Mouse (Mus musculus) embryonic fibroblast, embryonic 13.5 days (primary cell): ENCODE measurements around the gene Tmsb15a. TPM values are rescaled to one million over a fixed set of nuclear protein-coding genes. Genes with fewer than 3 reads are reported as not detected.

Experiments
- H3K27ac ChIP-seq: 2 replicates; pipeline ENCODE4 v1.5.1; 2012; ENCODE audit warnings: low read length, control low read depth, inconsistent platforms; ENCODE audit not compliant: insufficient read depth
- H3K4me1 ChIP-seq: 2 replicates; pipeline ENCODE4 v1.6.1; 2011; ENCODE audit warnings: low read length; ENCODE audit not compliant: control insufficient read depth, insufficient read depth
- H3K4me3 ChIP-seq: 2 replicates; pipeline ENCODE4 v1.5.1; 2011; ENCODE audit warnings: mild to moderate bottlenecking, control low read depth, low read length; ENCODE audit not compliant: insufficient read depth
- CTCF ChIP-seq: IDR thresholded peaks from 2 replicates; pipeline ENCODE4 v1.5.1; 2011; ENCODE audit warnings: mild to moderate bottlenecking, control low read depth, low read length, moderate library complexity, borderline replicate concordance; ENCODE audit not compliant: insufficient read depth
- POLR2A ChIP-seq: IDR thresholded peaks from 2 replicates; pipeline ENCODE4 v1.6.1; 2011; ENCODE audit warnings: low read depth, mild to moderate bottlenecking, control low read depth, low read length, moderate library complexity
- polyA plus RNA-seq: library from polyadenylated mRNA; stranded (reverse); fragments of >200 nt; gene quantifications from 2 replicates; pipeline ENCODE4 v1.2.4, GENCODE M21; 2011; ENCODE audit warnings: low read depth; ENCODE audit not compliant: missing spikeins, insufficient read length

The Tmsb15a gene
- polyA plus RNA-seq, 1 experiment, result not detected

DNA sequence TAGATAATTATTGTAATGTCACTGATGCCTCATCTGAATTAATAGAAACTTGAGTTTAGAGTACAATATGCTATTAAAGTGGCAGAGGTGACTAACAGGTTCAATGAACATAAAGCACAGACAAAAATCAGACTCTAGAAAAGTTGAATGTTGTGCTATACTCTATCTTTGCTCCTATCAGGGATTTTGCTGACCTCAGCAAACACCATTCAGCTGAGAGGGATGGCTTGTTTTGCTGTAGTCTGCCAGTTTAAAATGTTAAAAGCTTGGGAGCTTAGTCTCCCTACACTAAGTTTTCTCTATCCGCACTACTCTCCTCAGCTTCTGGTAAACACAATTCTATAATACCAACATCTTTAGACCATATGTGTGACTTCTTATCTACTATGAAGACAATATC, 21.9 kb downstream of the Tmsb15a start:
- no peak for TF ChIP-seq POLR2A
- TF ChIP-seq CTCF, result no peak
- no peaks in the 10 kb centered on the region for H3K4me1 ChIP-seq
- no peak overlapping the region for H3K4me3 ChIP-seq
- no peak overlapping the region for H3K27ac ChIP-seq

DNA sequence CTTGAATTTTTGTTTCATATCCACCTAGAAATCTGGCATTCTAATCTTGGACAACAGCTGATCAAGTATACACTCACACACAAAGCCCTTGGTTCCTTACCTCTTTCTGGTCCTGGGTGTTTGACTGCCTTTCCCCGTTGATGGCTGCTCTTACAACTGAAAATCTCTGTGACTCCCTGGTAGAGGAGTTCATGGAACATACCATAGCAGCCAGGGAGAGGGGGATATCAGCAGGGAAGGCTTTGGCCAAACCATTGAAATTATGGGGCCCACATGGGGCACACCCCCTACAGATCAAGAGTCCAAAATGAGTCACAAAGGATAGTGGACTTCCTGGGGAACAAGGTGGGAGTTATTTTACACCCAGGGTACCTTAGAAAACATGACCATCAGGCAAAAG, 31.4 kb downstream of the Tmsb15a start, which contains the start of gene Tcp11x2:
TSS of gene Tcp11x2 (minus strand) at position 158 of the 400 bp plus-strand sequence.
- H3K27ac ChIP-seq, result no peak within 1 kb of the TSS
- no peak for TF ChIP-seq CTCF
- no peak for TF ChIP-seq POLR2A
- H3K4me1 ChIP-seq, result no peaks in the 10 kb centered on the region
- H3K4me3 ChIP-seq, result no peak within 1 kb of the TSS

DNA sequence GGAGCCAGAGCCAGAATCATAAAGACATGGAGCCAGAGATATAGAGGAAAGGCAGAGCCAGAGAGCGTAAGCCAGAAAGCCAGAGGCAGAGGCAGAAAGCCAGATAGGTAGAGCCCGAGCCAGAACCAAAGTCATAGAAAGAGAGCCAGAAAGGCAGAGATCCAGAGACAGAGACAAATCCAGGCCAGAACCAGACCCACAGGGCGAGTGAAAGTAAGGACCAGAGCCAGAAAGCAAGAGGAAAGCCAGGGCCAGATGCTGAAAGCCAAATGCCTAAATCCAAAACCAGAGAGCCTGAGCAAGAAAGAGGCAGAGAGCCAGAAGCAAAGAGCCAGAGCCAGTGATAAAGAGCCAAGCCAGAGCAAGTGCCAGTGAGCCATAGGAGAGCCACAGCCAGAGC, 37.3 kb downstream of the Tmsb15a start:
- no peak for TF ChIP-seq CTCF
- no peak for TF ChIP-seq POLR2A
- no peak overlapping the region for H3K27ac ChIP-seq
- no peak overlapping the region for H3K4me3 ChIP-seq
- H3K4me1 ChIP-seq, result no peaks in the 10 kb centered on the region

DNA sequence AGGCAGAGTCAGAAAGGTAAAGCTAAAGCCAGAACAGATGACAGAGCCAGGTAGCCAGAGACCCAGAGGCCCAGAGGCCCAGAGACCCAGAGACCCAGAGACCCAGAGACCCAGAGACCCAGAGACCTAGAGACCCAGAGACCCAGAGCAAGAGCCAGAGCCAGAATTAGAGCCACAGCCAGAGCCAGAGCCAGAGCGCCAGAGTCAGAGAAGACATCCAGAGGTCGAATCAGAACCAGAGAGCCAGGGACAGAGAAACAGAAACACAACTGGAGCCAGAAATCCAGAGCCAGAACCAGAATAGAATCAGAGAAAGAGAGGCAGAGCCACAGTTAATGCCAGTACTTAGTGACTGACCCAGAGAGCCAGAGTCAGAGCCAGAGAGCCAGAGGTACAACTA, 43.2 kb downstream of the Tmsb15a start:
- no peak for TF ChIP-seq CTCF
- no peak for TF ChIP-seq POLR2A
- no peak overlapping the region for H3K4me3 ChIP-seq
- H3K27ac ChIP-seq, result no peak overlapping the region
- no peaks in the 10 kb centered on the region for H3K4me1 ChIP-seq

Other genes starting within 250 kb of the Tmsb15a start
- gene AV320801, start 230.7 kb downstream of the Tmsb15a start, polyA plus RNA-seq, result not detected in 2 replicates
- not detected in 2 replicates for gene Nxf7, start 126.5 kb downstream of the Tmsb15a start, polyA plus RNA-seq
- gene Prame, start 97.6 kb downstream of the Tmsb15a start, polyA plus RNA-seq, result not detected in 2 replicates
- gene Tcp11x2, start 31.5 kb downstream of the Tmsb15a start, polyA plus RNA-seq, result not detected in 2 replicates
- 9.9 and 10.5 TPM in 2 replicates for gene Armcx5, start 17.5 kb upstream of the Tmsb15a start, polyA plus RNA-seq
- gene Gprasp1, start 17.5 kb upstream of the Tmsb15a start, polyA plus RNA-seq, result 40.1 and 47.5 TPM in 2 replicates
- gene Bhlhb9, start 72.3 kb upstream of the Tmsb15a start, polyA plus RNA-seq, result 27.6 and 32.9 TPM in 2 replicates
- gene Gprasp2, start 113.8 kb upstream of the Tmsb15a start, polyA plus RNA-seq, result 2.4 and 6.3 TPM in 2 replicates